Mouse (Mus musculus) layer of hippocampus, adult 2 months (tissue): ENCODE measurements at regions not wholly inside any gene's neighbourhood (a gene's known extent, or its start where the extent isn't known, plus 50 kb on each side); places are given as distances from the start of the nearest gene placed in this dataset.
A peak's percentile ranks its signal among the peaks of the same experiment; 100 is the strongest.

Source experiments
- DNase-seq, 2 experiments: peaks; one replicate each; pipeline ENCODE4 v3.0.0; 2022; ENCODE audit warnings: low spot score in 2 of 2
- H3K27ac ChIP-seq: fragments of 200-600 bp; 2 replicates; pipeline ENCODE4 v1.8.1; 2022
- H3K4me3 ChIP-seq: fragments of 200-600 bp; 2 replicates; pipeline ENCODE4 v1.8.1; 2022; ENCODE audit warnings: mild to moderate bottlenecking
- CTCF ChIP-seq: fragments of 200-600 bp; conservative IDR thresholded peaks from 2 replicates; pipeline ENCODE4 v1.8.1; 2022; ENCODE audit warnings: antibody characterized with exemption, mild to moderate bottlenecking, moderate library complexity

DNA sequence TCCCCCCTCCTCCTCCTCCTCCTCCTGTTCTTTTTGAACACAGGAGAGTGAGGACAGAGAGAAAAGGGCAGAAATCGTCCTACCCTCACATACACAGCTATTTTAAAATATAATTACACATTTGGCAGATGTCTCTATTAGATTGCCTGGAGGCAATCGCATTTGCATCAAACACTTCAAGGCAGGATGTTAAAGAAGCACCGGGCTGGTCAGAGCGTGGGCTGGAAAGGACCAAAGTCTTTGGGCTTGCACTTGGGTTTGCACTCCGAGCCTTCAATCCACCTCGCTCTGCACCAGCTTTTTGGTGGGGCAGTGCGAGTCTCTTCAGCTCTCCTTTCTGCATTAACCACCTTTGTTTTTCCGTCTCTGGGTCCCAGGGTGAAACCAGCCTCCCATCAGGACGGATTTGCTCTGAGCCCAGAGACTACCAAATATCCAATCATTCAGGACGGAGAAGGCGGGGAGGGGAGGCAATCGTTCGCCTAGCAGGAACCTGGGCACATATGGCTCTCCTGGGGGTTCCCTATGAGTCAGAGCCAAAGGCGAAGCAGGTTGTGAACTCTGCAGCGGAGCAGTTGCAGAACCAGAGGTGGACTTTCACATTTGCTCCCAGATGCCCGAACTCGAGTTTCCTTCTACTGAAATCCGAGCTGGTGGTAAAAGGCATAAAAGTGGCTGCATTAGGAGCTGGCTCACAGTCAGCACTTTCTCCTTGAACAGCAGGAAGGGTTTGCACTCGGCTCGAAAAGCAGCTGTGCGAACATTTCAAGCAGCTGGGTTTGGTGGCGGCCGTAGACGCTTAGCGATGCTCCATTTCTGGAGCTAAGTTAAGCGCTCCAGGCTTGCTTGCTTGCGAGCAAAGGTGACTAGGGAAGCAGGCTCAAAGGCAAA lies 58.1 kb upstream of the Cpm start:
- TF ChIP-seq CTCF = no peak
- H3K4me3 ChIP-seq = peak overlapping the region; percentile 50
- H3K27ac ChIP-seq = peak overlapping the region; percentile 0; the same call in 1 of the 2 replicates
- peak in 1 of 2 experiments; percentile 9 for DNase-seq

- Histone ChIP-seq H3K27ac (no peak overlapping the region), H3K4me3 (no peak overlapping the region)
- TF ChIP-seq CTCF = no peak
- DNase-seq = no peak
Observed at GRCm38 (mm10) chr10:117570091-117570970, 59.0 kb upstream of the Cpm start.

DNA sequence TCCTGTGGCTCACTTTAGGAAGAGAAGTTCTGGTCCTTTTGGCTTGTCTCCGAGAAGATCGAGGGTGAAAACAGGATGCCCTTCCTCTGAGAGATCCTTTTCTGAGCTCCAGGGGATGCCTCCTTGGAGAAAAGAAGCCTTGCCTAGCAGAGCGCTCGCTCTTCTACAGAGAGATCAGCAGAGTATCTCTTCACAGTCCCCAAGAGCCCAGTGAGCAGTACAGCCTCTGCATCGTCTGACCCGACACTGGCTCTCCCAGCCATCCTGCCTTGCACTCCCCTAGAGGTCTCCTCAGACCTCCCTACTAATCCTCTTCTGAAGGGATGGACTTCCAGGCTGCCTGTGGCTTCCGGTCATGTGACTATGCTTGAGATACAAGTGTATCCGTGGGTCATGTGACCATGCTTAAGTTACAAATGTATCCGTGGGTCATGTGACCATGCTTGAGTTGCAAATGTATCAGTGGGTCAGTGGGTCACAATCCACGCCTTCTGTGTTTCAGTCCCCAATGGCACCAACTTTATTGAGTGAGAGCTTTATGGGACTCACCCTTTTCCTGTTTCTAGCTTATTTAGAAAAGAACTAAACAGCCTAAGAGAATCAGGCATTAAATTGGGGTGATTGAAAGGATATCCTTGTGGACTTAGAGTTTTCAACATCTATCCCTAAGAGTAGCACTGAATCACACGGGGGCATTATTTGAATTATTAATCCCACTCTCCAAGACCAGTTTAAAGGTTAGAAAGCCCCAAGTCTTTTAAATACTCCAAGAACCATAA lies 59.8 kb upstream of the Cpm start:
- no peak overlapping the region for H3K27ac ChIP-seq
- H3K4me3 ChIP-seq = no peak overlapping the region
- DNase-seq = no peak
- no peak for TF ChIP-seq CTCF

- Histone ChIP-seq H3K27ac (no peak overlapping the region), H3K4me3 (no peak overlapping the region)
- TF ChIP-seq CTCF = no peak
- DNase-seq = no peak
Observed at GRCm38 (mm10) chr10:117568472-117569300, 60.6 kb upstream of the Cpm start.

GRCm38 (mm10) chr10:117568138-117568387 lies 61.2 kb upstream of the Cpm start:
- DNase-seq = no peak
- H3K27ac ChIP-seq = no peak overlapping the region
- no peak for TF ChIP-seq CTCF
- H3K4me3 ChIP-seq = no peak overlapping the region

DNA sequence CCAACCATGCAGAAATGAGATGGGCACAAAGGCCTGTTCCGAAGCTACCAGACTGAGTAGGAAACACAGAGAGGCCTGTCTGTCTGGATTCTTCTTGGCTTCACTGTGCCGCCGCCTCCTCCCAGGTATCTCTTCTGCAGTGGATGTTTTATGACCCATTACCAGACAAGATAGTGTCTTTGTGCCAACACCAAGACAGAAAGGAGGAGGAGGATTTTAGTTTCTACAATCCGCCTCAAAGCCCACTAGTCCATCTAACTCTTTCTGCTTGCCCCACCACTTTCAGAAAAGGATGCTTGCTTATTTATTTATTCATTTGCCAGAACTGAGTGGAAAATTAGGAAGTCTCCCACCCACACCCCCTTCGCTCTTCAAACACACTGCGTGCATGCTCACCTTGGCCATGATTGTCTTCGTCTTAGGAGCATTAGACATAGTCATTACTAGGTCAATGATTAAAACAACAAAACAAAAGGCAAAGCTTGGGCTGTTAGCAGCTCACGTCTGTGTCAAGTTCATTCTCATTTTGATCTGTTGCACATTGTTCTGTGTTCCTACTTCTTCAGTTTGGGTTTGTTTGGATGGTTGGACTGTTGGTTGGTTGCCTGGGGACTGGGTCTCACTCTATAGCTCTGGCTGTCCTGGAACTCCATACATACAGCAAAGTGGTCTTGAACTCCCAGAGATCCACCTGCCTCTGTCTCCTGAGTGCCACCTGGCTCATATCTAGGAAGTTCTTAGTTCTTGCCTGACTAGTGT lies 61.7 kb upstream of the Cpm start:
- TF ChIP-seq CTCF = no peak
- no peak overlapping the region for H3K27ac ChIP-seq
- DNase-seq = no peak
- no peak overlapping the region for H3K4me3 ChIP-seq

DNA sequence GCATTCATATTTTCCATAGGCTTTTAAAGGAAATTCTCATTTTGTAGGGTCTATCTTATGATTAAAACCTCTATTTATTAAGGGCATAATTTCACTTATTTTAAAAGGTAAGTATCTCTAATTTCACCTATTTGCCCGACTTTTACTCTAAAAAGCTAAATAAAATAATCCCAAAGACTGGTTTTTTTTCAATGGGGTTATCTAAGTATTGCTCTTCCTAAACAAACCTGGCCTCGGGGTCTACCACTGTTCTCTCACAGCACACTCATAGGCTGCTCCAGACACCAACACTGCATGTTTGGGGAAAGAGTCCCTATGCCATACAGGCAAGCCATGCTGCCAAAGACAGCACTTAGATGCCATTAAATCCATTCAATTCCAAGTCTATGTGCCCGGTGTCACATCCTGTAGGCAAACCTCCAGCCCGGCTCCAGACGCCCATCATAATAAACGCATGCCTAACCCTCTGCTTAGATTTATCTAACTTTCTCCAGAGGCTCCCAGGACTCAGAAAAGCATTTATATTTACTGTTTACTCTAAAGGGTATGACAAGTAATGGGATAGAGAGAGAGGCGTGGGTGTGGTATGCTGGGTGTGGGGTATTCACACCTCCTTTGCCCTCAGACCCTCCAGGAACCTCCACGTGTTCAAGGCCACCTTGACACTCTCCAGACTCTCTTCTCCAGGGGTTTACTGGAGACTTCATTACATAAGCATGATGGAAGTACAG lies 62.5 kb upstream of the Cpm start:
- TF ChIP-seq CTCF = no peak
- Histone ChIP-seq H3K27ac (no peak overlapping the region), H3K4me3 (no peak overlapping the region)
- DNase-seq = no peak

- H3K4me3 ChIP-seq = no peak overlapping the region
- TF ChIP-seq CTCF = peak; percentile 57
- DNase-seq = no peak
- H3K27ac ChIP-seq = no peak overlapping the region
Observed at GRCm38 (mm10) chr10:117566204-117566603, 63.1 kb upstream of the Cpm start.

DNA sequence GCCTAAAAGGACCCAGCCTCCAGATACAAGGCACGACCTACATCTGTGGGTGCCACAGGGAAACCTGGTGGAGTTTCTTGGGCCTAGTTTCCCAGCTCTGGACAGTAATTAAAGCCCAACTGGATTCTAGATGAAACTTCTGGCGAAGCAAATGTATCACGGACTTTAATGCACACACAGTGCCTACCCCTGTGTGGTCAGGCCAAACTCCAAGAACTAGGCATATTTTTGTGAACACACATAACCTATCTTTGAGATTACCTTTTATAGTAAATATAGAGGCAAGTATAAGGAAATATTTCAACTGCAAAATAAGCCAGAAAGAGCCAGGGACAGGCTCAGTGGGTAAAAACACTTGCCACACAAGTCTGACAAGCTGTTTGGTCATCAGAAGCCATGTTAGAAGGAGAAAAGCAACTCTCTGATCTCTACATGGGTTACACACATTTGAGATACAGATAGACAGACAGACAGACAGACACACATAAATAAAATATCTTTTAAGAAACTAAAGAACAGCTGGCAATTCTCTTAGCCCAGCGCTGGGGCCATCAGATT lies 63.7 kb upstream of the Cpm start:
- no peak overlapping the region for H3K27ac ChIP-seq
- no peak for DNase-seq
- no peak overlapping the region for H3K4me3 ChIP-seq
- TF ChIP-seq CTCF = no peak

DNA sequence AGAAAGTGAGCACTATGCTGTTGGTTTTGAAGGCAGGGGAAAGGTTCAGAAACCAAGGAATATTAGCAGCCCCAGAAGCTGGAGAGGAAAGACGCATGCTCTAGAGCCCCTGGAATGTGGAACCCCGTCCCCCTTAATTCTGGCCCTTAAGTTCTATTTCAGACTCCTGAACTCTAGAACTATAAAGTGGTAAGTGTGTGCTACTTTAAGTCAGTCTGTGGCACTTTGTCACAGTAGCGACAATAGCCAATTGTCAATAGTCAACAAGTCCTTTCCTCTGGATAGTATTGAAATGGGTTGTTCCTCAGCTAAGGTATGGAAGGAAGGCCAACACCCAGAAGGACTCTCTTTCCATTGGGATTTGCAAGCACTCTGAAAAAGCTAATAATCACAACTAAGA lies 64.2 kb upstream of the Cpm start:
- H3K4me3 ChIP-seq = no peak overlapping the region
- TF ChIP-seq CTCF = no peak
- H3K27ac ChIP-seq = no peak overlapping the region
- no peak for DNase-seq
